Mouse (Mus musculus) CD4-positive helper T cell, adult 2 months (primary cell): ENCODE results near the gene Ankrd60.
A peak's percentile ranks its signal among the peaks of the same experiment; 100 is the strongest.

Experiments
- DNase-seq: peaks from one replicate; pipeline ENCODE4 v3.0.0-alpha.2; 2012; ENCODE audit warnings: low read depth, missing footprints, low spot score

The Ankrd60 gene

GRCm38 (mm10) chr2:173577669-173578557 is at the start of gene Ankrd60:
TSS of gene Ankrd60 (minus strand) at chr2:173578365.
- peak; percentile 88 for DNase-seq

- DNase-seq, result no peak
These were observed 47.6 kb upstream of the Ankrd60 start for GRCm38 (mm10) chr2:173625786-173626185.

- DNase-seq, result no peak
These were observed 46.5 kb upstream of the Ankrd60 start for GRCm38 (mm10) chr2:173624667-173625066.

- no peak for DNase-seq
These were observed 44.0 kb upstream of the Ankrd60 start for GRCm38 (mm10) chr2:173622173-173622601.

- DNase-seq, result no peak
These were observed 42.5 kb upstream of the Ankrd60 start for GRCm38 (mm10) chr2:173620645-173621044.

GRCm38 (mm10) chr2:173619132-173619531 is 41.0 kb upstream of the Ankrd60 start:
- no peak for DNase-seq

GRCm38 (mm10) chr2:173616156-173616555 is 38.0 kb upstream of the Ankrd60 start:
- no peak for DNase-seq

- DNase-seq, result no peak
These were observed 37.4 kb upstream of the Ankrd60 start for GRCm38 (mm10) chr2:173615378-173616081.

GRCm38 (mm10) chr2:173608020-173608958 is 30.1 kb upstream of the Ankrd60 start:
- DNase-seq, result no peak

GRCm38 (mm10) chr2:173606415-173606804 is 28.2 kb upstream of the Ankrd60 start:
- DNase-seq, result no peak

GRCm38 (mm10) chr2:173605713-173606414 is 27.7 kb upstream of the Ankrd60 start:
- DNase-seq, result no peak

- DNase-seq, result no peak
These were observed 23.7 kb upstream of the Ankrd60 start for GRCm38 (mm10) chr2:173601861-173602260.

GRCm38 (mm10) chr2:173595374-173595781 is 17.2 kb upstream of the Ankrd60 start:
- DNase-seq, result peak; percentile 56

- no peak for DNase-seq
These were observed 16.3 kb upstream of the Ankrd60 start for GRCm38 (mm10) chr2:173594313-173595063.

GRCm38 (mm10) chr2:173593841-173594240 is 15.7 kb upstream of the Ankrd60 start:
- no peak for DNase-seq

GRCm38 (mm10) chr2:173592781-173593180 is 14.6 kb upstream of the Ankrd60 start:
- no peak for DNase-seq

GRCm38 (mm10) chr2:173587411-173587810 is 9.2 kb upstream of the Ankrd60 start:
- DNase-seq, result no peak

- DNase-seq, result peak; percentile 78
These were observed 8.2 kb upstream of the Ankrd60 start for GRCm38 (mm10) chr2:173586118-173586968.
